Mouse (Mus musculus) lung, postnatal 25 days (tissue): ENCODE data around the gene Litaf.

ENCODE experiments used
- DNase-seq: peaks from one replicate; pipeline ENCODE4 v3.0.0; 2022; ENCODE audit warnings: low spot score

The Litaf gene

GRCm38 (mm10) chr16:11065431-11065830 lies 526 bp downstream of the Litaf start:
- no peak for DNase-seq

- no peak for DNase-seq
Observed at GRCm38 (mm10) chr16:11064742-11065141, 1.2 kb downstream of the Litaf start.

- no peak for DNase-seq
Observed at GRCm38 (mm10) chr16:11064341-11064740, 1.6 kb downstream of the Litaf start.

GRCm38 (mm10) chr16:11062794-11063721 lies 2.9 kb downstream of the Litaf start:
- peak; percentile 77 for DNase-seq

DNA sequence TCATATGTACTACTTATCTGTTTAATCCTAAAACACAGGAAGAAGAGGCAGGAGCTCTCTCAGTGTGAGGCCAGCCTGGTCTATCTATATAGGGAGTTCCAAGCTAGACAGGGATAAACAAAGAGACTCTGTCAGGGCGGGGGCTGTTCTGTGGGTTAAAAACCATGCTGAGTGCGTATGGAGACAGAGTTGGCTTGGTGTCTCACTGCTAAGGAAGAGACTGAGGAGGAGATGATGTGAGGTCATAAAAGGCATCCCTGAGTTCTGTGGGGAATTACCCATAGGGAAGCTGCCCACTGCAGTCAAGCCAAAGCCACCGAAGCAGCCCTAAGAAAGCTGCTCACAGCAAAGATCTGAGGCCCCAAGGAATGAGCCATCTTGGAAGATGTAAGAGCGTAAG lies 5.3 kb downstream of the Litaf start, which contains the start of gene Snn:
Snn (plus strand) TSS at position 301 of the 400 bp plus-strand sequence.
- DNase-seq: no peak

DNA sequence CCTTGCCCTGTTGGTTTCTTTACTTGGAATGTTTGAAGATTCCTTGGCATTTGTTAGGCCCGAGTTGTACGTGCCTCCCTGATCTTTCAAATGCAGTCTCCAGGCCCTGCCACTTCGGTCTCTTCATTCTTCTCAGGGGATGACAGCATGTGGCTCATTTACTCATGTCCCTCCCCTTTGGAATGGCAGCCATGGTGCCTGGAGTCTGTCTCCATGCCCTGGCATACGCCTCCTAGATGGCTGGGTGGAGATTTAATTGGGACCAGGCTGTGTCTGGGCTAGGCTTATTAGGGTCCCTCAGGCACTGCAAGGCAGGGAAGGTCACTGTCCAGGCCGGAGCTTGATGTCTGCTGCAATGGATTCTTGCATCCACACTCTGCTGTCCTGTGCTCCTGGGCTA lies 10.0 kb downstream of the Litaf start:
- DNase-seq: no peak

- no peak for DNase-seq
Observed at GRCm38 (mm10) chr16:11054871-11055270, 11.1 kb downstream of the Litaf start.

DNA sequence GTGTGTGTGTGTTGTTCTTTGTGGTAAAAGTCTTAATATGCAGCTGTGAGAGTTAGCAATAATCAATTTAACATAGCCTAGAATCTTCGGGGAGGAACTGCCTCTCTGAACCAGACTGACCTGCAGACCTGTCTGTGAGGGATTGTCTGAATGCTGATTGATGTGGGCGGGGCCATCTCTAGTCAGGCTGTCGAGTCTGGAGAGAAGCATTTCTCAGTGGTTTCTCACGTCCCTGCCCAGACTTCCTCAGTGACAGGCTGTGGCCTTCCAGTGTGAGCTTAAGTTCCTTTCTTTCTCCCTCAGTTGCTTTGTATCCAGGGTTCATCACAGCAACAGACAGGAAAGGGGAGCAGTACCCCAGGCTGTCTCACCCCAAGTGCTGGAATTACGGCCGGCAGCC lies 11.5 kb downstream of the Litaf start:
- DNase-seq: no peak

- no peak for DNase-seq
Observed at GRCm38 (mm10) chr16:11051134-11051533, 14.8 kb downstream of the Litaf start.

DNA sequence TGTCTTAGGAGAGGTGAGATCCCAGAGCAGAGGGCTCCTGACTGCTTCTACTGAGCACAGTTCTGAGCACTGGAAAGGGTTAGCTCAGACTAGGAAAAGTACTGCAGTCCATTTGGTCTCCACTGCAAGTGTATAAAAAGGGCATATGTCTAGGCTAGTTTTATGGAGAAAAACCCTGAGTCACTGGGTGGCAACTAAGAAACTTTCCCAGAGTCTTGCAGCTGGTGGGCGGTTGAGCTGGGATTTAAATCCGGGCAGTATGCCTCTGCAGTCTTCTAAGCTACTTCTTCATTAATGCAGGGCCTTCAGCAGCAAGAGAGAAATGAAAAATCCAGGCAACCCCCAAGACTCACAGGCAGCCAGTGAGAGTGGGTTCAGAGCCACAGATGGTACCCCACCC lies 15.7 kb downstream of the Litaf start:
- no peak for DNase-seq

DNA sequence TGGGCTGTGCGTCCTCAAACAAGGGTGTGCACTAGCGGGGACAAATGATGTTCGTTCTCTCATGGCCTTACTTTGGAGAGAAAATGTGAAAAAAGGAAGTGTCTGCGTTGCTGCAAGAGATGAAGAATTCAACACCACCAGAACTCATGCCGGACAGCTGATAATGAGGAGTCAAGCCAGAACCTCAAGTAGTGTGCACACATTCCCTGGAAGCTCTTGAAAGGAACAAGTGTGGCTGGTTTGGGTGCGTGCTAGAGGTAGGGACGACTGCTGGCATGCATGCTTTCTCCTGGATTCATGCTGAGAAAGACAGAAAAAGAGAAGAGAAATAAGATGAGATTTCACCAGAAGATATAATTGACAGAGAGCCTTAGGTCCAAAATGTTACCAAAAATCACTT lies 18.8 kb downstream of the Litaf start:
- DNase-seq: no peak

- peak; percentile 28 for DNase-seq
Observed at GRCm38 (mm10) chr16:11046437-11046836, 19.5 kb downstream of the Litaf start.

DNA sequence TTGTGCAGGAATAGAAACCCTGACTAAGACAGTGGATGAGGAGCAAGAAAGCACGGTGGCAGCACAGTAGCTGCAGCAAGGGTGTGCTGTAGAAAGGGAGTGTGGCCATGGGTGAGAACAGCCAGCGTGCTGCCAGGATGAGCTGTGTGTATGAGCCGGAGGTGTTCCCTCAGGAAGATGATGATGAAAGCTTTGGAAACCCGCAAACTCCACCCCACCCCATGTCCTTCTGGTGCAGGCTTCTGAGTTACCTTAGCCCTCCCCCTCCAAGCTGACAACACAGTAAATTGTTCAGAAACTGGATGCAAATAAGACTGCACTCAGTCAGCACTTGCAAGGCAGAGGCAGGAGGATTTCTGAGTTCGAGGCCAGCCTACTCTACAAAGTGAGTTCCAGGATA lies 22.7 kb downstream of the Litaf start:
- no peak for DNase-seq

- DNase-seq: no peak
Observed at GRCm38 (mm10) chr16:11040603-11041002, 25.4 kb downstream of the Litaf start.

DNA sequence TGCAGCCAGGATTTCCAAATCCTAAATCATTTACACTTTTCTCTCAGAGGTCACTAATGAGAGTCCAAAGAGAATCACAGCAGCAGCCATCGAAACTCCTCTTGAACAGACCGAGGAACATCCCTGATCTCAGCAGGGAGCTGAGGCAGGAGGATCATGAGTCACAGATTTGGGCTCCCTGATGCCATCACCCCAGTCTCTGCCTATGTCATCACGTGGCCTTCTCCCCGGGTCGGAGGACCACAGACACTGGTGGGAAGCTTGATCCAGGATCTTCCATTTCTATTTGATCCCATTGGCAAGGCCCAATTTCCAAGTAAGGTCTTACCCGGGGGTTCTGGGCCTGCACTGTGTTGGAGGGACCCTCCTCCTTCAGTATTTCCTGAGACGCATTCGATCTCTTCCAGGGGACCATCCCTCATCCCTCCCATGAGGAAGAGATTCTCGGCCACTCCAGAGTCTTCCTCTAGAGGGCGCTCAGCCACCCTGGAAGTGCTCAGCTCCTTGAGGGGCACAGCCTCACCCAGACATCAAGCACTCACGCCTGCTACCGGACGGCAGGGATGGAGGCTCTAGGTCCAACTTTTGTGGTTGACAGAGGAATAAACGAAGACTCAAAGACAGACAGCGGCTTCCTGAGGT lies 30.0 kb downstream of the Litaf start:
- DNase-seq: peak; percentile 74

GRCm38 (mm10) chr16:11035273-11035672 lies 30.7 kb downstream of the Litaf start:
- no peak for DNase-seq

DNA sequence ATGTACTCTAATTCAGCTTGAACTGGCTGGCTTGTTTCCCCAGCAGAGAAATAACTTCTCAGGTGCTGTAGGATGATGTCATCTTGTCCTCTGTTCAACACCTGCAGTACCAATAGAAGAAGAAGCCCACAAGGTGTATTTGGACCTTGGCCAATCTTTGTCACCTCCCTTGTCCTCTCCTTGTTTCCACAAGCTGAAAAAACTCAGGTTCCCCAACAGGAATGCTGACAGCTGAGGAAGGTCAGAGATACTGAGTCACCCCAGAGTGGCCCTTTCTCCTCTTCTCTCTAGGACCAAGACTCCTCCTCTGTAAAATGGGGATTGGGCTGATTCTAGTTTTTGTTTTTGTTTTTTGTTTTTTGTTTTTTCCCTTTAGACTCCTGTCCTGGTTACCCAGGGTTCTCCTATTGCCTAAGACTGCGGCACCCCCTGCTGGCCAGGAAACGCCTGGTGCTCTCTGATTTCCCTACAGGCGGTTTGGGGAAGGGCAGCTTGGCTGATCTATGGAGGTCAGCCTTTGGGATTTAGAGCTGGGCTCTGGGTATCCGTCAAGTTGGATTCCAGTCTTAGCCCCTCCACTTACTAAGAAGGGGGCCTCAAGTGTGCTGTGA lies 31.7 kb downstream of the Litaf start:
- DNase-seq: peak; percentile 86

- DNase-seq: no peak
Observed at GRCm38 (mm10) chr16:11031320-11031719, 34.6 kb downstream of the Litaf start.

DNA sequence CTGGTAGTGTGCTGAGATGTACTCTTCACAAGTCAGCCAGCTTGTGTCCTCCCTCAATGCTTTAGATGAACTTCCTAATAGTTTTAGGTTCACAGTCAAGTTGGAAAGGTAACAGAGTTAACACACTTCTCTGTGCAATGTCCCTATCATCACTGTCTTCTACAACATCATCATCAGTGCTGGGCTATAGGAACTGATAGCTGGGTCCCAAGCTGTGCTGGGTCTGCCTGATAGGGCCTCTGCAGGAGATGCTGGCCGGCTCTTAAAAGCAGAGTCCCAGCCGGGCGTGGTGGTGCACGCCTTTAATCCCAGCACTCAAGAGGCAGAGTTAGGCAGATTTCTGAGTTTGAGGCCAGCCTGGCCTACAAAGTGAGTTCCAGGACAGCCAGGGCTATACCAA lies 35.1 kb downstream of the Litaf start:
- no peak for DNase-seq

DNA sequence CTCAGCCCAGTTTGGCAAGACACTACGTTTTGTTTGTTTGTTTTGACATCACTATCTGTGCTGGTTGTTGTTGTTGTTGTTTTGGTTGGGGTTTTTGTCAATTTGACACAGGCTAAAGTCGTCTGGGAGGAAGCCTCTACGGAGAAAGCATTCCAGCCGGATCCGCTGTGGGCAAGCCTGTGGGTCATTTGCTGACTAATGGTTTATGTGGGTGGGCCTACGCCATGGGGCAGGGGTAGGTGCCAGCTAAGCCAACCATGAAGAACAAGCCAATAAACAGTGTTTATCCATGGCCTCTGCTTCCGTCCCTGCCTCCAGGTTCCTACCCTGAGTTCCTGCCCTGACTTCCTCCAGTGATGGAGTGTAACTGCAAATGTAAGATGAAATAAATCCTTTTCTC lies 37.8 kb downstream of the Litaf start:
- no peak for DNase-seq

GRCm38 (mm10) chr16:11024841-11025240 lies 41.1 kb downstream of the Litaf start:
- DNase-seq: peak; percentile 43

DNA sequence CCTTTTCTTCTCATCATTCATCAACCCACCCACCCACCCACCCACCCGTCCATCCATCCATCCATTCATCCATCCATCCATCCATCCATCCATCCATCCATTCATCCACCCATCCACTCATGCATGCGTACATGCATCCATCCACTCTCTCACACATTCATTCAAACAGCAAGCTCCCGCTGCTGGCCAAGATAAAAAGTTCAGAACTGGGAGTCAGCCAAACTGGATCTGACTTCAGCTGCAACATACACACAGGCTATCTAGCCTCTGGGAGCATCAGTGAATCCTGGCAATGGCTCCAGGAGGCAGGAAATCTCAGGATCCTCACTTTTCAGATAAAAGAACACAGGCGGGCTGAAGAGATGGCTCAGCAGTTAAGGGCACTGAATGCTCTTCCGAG lies 42.3 kb downstream of the Litaf start:
- DNase-seq: no peak

DNA sequence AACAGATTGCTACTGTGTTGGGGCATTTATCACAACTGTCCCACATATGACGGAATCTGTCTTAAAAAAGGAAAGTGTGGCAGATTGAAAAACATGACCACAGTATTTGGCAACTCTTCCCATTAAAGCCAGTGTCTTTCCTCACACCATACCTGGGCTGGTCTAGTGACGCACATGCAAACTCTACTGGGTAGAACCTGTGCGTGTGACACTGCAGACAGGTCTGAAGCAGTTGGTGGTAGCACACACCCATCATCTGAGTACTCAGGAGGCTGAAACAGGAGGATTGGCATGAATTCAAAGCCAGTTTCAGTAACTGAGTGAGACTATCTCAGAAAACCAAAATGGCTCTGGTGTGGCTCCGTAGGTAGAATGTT lies 43.9 kb downstream of the Litaf start:
- DNase-seq: no peak
